Mouse (Mus musculus): Measurements from ENCODE around the gene Xpnpep1.

The Xpnpep1 gene

GRCm38 (mm10) chr19:52979020-52979711, 60.8 kb downstream of the Xpnpep1 start:
- DNase-seq = no peak

- DNase-seq = peak; percentile 19 to 70
These were observed 64.3 kb downstream of the Xpnpep1 start for GRCm38 (mm10) chr19:52975564-52976185.

GRCm38 (mm10) chr19:52966339-52966738, 73.7 kb downstream of the Xpnpep1 start:
- no peak for DNase-seq

GRCm38 (mm10) chr19:52962745-52963144, 77.3 kb downstream of the Xpnpep1 start:
- no peak for DNase-seq

- peak; percentile 4 to 54 for DNase-seq
These were observed 117.1 kb downstream of the Xpnpep1 start for GRCm38 (mm10) chr19:52922678-52923495.

GRCm38 (mm10) chr19:52904182-52904581, 135.8 kb downstream of the Xpnpep1 start:
- DNase-seq = no peak

GRCm38 (mm10) chr19:52891807-52892442, 148.1 kb downstream of the Xpnpep1 start:
- no peak for DNase-seq

Data from kidney, adult 8-10 months (tissue).